Mouse (Mus musculus): ENCODE data around the gene Gm4881. TPM values are rescaled to one million over a fixed set of nuclear protein-coding genes. Genes with fewer than 3 reads are reported as not detected.
"Not testable (repeated sequence)": the region's sequence is repeated elsewhere in the genome, so short reads cannot be mapped to it uniquely, and the experiment has no call there.

Gene Gm4881
- polyA plus RNA-seq, 1 experiment from 2014 or later: 0.86 TPM

- no peak within 1 kb of the TSS for H3K9ac ChIP-seq (ENCODE audit: low read length)
- no peaks in the 10 kb centered on the region for H3K27me3 ChIP-seq (ENCODE audit: control insufficient read depth, insufficient read depth, low read length)
- H3K36me3 ChIP-seq (ENCODE audit: control insufficient read depth, insufficient read depth, low read length): no peaks in the 10 kb centered on the region
- no peak for ATAC-seq (ENCODE audit: insufficient read depth, low FRiP score, low TSS enrichment)
- no peaks in the 10 kb centered on the region for H3K4me1 ChIP-seq (ENCODE audit: control insufficient read depth, insufficient read depth, low read length)
- H3K9me3 ChIP-seq (ENCODE audit: control insufficient read depth, low read length): no peaks in the 10 kb centered on the region
- H3K27ac ChIP-seq (ENCODE audit: low read depth, low read length): no peak within 1 kb of the TSS
- DNase-seq (ENCODE audit: low spot score): no peak
- no peak within 1 kb of the TSS for H3K4me2 ChIP-seq (ENCODE audit: low read depth)
- no peak within 1 kb of the TSS for H3K4me3 ChIP-seq (ENCODE audit: low read depth, low read length)
- 85% methylated on average over 11 of the region's 12 CpGs for WGBS
Measured at GRCm38 (mm10) chr7:24897224-24897623, 47.1 kb downstream of the Gm4881 start, which contains the start of gene Cd79a. Cd79a (plus strand) TSS chr7:24897381.

GRCm38 (mm10) chr7:24896269-24896668, 48.0 kb downstream of the Gm4881 start:
- Histone ChIP-seq H3K27me3 (ENCODE audit: control insufficient read depth, insufficient read depth, low read length) (no peaks in the 10 kb centered on the region), H3K36me3 (ENCODE audit: control insufficient read depth, insufficient read depth, low read length) (no peaks in the 10 kb centered on the region), H3K4me1 (ENCODE audit: control insufficient read depth, insufficient read depth, low read length) (no peaks in the 10 kb centered on the region), H3K27ac (ENCODE audit: low read depth, low read length) (no peak overlapping the region), H3K9me3 (ENCODE audit: control insufficient read depth, low read length) (no peaks in the 10 kb centered on the region), H3K4me3 (ENCODE audit: low read depth, low read length) (no peak overlapping the region), H3K4me2 (ENCODE audit: low read depth) (no peak overlapping the region), H3K9ac (ENCODE audit: low read length) (no peak overlapping the region)
- ATAC-seq (ENCODE audit: insufficient read depth, low FRiP score, low TSS enrichment): no peak
- no peak for DNase-seq (ENCODE audit: low spot score)
- 79% methylated on average over 8 of the region's 8 CpGs for WGBS

GRCm38 (mm10) chr7:24895749-24896148, 48.5 kb downstream of the Gm4881 start:
- not testable (repeated sequence) for H3K27ac ChIP-seq (ENCODE audit: low read depth, low read length); H3K9me3 ChIP-seq (ENCODE audit: control insufficient read depth, low read length); H3K27me3 ChIP-seq (ENCODE audit: control insufficient read depth, insufficient read depth, low read length); H3K4me3 ChIP-seq (ENCODE audit: low read depth, low read length); ATAC-seq (ENCODE audit: insufficient read depth, low FRiP score, low TSS enrichment); H3K36me3 ChIP-seq (ENCODE audit: control insufficient read depth, insufficient read depth, low read length); H3K9ac ChIP-seq (ENCODE audit: low read length); H3K4me2 ChIP-seq (ENCODE audit: low read depth); DNase-seq (ENCODE audit: low spot score); H3K4me1 ChIP-seq (ENCODE audit: control insufficient read depth, insufficient read depth, low read length)
- WGBS: 100% methylated on average over 2 of the region's 2 CpGs

GRCm38 (mm10) chr7:24892125-24892583, 52.1 kb downstream of the Gm4881 start:
- no peak overlapping the region for H3K27ac ChIP-seq (ENCODE audit: low read depth, low read length)
- H3K4me2 ChIP-seq (ENCODE audit: low read depth): no peak overlapping the region
- 71% methylated on average over 2 of the region's 2 CpGs for WGBS
- ATAC-seq (ENCODE audit: insufficient read depth, low FRiP score, low TSS enrichment) (no peak), DNase-seq (ENCODE audit: low spot score) (no peak)
- no peaks in the 10 kb centered on the region for H3K9me3 ChIP-seq (ENCODE audit: control insufficient read depth, low read length)
- H3K9ac ChIP-seq (ENCODE audit: low read length): no peak overlapping the region
- no peaks in the 10 kb centered on the region for H3K4me1 ChIP-seq (ENCODE audit: control insufficient read depth, insufficient read depth, low read length)
- peaks cover 10% of the 10 kb centered on the region for H3K36me3 ChIP-seq (ENCODE audit: control insufficient read depth, insufficient read depth, low read length)
- H3K4me3 ChIP-seq (ENCODE audit: low read depth, low read length): no peak overlapping the region
- no peaks in the 10 kb centered on the region for H3K27me3 ChIP-seq (ENCODE audit: control insufficient read depth, insufficient read depth, low read length)

GRCm38 (mm10) chr7:24891241-24892124, 52.8 kb downstream of the Gm4881 start:
- H3K4me3 ChIP-seq (ENCODE audit: low read depth, low read length): no peak overlapping the region
- no peak for DNase-seq (ENCODE audit: low spot score)
- no peak overlapping the region for H3K4me2 ChIP-seq (ENCODE audit: low read depth)
- H3K9ac ChIP-seq (ENCODE audit: low read length): no peak overlapping the region
- H3K36me3 ChIP-seq (ENCODE audit: control insufficient read depth, insufficient read depth, low read length): peaks cover 12% of the 10 kb centered on the region
- H3K27ac ChIP-seq (ENCODE audit: low read depth, low read length): no peak overlapping the region
- H3K27me3 ChIP-seq (ENCODE audit: control insufficient read depth, insufficient read depth, low read length): no peaks in the 10 kb centered on the region
- H3K9me3 ChIP-seq (ENCODE audit: control insufficient read depth, low read length): no peaks in the 10 kb centered on the region
- 68% methylated on average over 3 of the region's 3 CpGs for WGBS
- no peak for ATAC-seq (ENCODE audit: insufficient read depth, low FRiP score, low TSS enrichment)
- H3K4me1 ChIP-seq (ENCODE audit: control insufficient read depth, insufficient read depth, low read length): peaks cover 4% of the 10 kb centered on the region; the same call in 1 of the 2 replicates

- 36% methylated on average over 10 of the region's 10 CpGs for WGBS
- Histone ChIP-seq H3K9me3 (ENCODE audit: control insufficient read depth, low read length) (no peaks in the 10 kb centered on the region), H3K4me2 (ENCODE audit: low read depth) (no peak overlapping the region), H3K27ac (ENCODE audit: low read depth, low read length) (no peak overlapping the region), H3K36me3 (ENCODE audit: control insufficient read depth, insufficient read depth, low read length) (peaks cover 14% of the 10 kb centered on the region), H3K27me3 (ENCODE audit: control insufficient read depth, insufficient read depth, low read length) (no peaks in the 10 kb centered on the region), H3K4me1 (ENCODE audit: control insufficient read depth, insufficient read depth, low read length) (peaks cover 11% of the 10 kb centered on the region), H3K4me3 (ENCODE audit: low read depth, low read length) (no peak overlapping the region), H3K9ac (ENCODE audit: low read length) (no peak overlapping the region)
- peak; percentile 29; the same call in 1 of the 2 replicates for ATAC-seq (ENCODE audit: insufficient read depth, low FRiP score, low TSS enrichment)
- DNase-seq (ENCODE audit: low spot score): peak; percentile 80
Measured at GRCm38 (mm10) chr7:24890281-24891216, 53.7 kb downstream of the Gm4881 start.

GRCm38 (mm10) chr7:24889431-24890220, 54.7 kb downstream of the Gm4881 start:
- DNase-seq (ENCODE audit: low spot score): no peak
- 86% methylated on average over 6 of the region's 6 CpGs for WGBS
- Histone ChIP-seq H3K36me3 (ENCODE audit: control insufficient read depth, insufficient read depth, low read length) (peaks cover 14% of the 10 kb centered on the region), H3K27ac (ENCODE audit: low read depth, low read length) (no peak overlapping the region), H3K4me3 (ENCODE audit: low read depth, low read length) (no peak overlapping the region), H3K27me3 (ENCODE audit: control insufficient read depth, insufficient read depth, low read length) (no peaks in the 10 kb centered on the region), H3K4me1 (ENCODE audit: control insufficient read depth, insufficient read depth, low read length) (peaks cover 15% of the 10 kb centered on the region), H3K9me3 (ENCODE audit: control insufficient read depth, low read length) (no peaks in the 10 kb centered on the region), H3K4me2 (ENCODE audit: low read depth) (no peak overlapping the region), H3K9ac (ENCODE audit: low read length) (no peak overlapping the region)
- ATAC-seq (ENCODE audit: insufficient read depth, low FRiP score, low TSS enrichment): no peak

GRCm38 (mm10) chr7:24887096-24887495, 57.2 kb downstream of the Gm4881 start:
- no peaks in the 10 kb centered on the region for H3K27me3 ChIP-seq (ENCODE audit: control insufficient read depth, insufficient read depth, low read length)
- peaks cover 15% of the 10 kb centered on the region for H3K4me1 ChIP-seq (ENCODE audit: control insufficient read depth, insufficient read depth, low read length)
- DNase-seq (ENCODE audit: low spot score) (no peak), ATAC-seq (ENCODE audit: insufficient read depth, low FRiP score, low TSS enrichment) (no peak)
- no peak overlapping the region for H3K4me2 ChIP-seq (ENCODE audit: low read depth)
- no peaks in the 10 kb centered on the region for H3K9me3 ChIP-seq (ENCODE audit: control insufficient read depth, low read length)
- H3K9ac ChIP-seq (ENCODE audit: low read length): no peak overlapping the region; the same call in 1 of the 2 replicates
- H3K4me3 ChIP-seq (ENCODE audit: low read depth, low read length): no peak overlapping the region
- 82% methylated on average over 4 of the region's 4 CpGs for WGBS
- peaks cover 14% of the 10 kb centered on the region for H3K36me3 ChIP-seq (ENCODE audit: control insufficient read depth, insufficient read depth, low read length)
- no peak overlapping the region for H3K27ac ChIP-seq (ENCODE audit: low read depth, low read length)
